Mouse (Mus musculus) lung, adult 2 months (tissue): ENCODE measurements around the gene Ndufc2.

ENCODE experiments used
- CTCF ChIP-seq: fragments of 200-500 bp; IDR thresholded peaks from 2 replicates; pipeline ENCODE4 v1.5.1; 2011; ENCODE audit warnings: mild to moderate bottlenecking, low read length, control low read depth; ENCODE audit not compliant: insufficient read depth
- POLR2A ChIP-seq: fragments of 200-500 bp; IDR thresholded peaks from 2 replicates; pipeline ENCODE4 v1.6.1; 2011; ENCODE audit warnings: low read depth, mild to moderate bottlenecking, control low read depth, low read length, borderline replicate concordance; ENCODE audit errors: extremely low read depth

- TF ChIP-seq CTCF (no peak), POLR2A (no peak)
Measured at GRCm38 (mm10) chr7:97358347-97358746, 41.5 kb upstream of the Ndufc2 start.
